Mouse (Mus musculus) bone marrow macrophage, adult 2 months (primary cell): ENCODE data around the gene Arrb1.

ENCODE experiments used
- CTCF ChIP-seq: IDR thresholded peaks from 2 replicates; pipeline ENCODE4 v1.5.1; 2012; ENCODE audit warnings: low read depth, mild to moderate bottlenecking, low read length, moderate library complexity
- POLR2A ChIP-seq: IDR thresholded peaks from 2 replicates; pipeline ENCODE4 v1.6.1; 2012; ENCODE audit warnings: mild to moderate bottlenecking, low read depth, low read length, borderline replicate concordance

GRCm38 (mm10) chr7:99572931-99573330, 37.7 kb downstream of the Arrb1 start:
- TF ChIP-seq POLR2A: no peak
- no peak for TF ChIP-seq CTCF
